In the genomic region with DNA sequence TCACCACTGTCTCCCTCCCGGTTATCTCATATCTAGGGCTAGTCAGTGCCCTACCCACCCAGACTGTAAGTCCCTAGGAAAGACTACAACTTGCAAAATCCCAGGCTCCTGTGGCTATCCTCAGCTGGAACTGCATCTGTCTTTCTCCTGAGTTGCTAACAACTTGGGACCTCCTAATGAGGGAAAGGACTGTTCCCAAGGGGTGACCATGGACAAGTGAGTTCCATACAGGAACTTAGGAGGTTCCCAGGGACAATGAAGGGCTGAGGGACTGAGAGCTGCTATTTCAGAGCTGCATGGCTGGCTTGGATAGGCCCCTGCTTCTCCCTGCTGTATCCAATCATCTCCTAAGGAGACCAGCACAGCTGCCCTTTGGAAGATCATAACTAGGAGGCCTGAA, we compare ENCODE assay signal across 9 mouse cellular contexts. TPM values are rescaled to one million over a fixed set of nuclear protein-coding genes. Genes with fewer than 3 reads are reported as not detected.
DNase-seq lines count a peak whose midpoint lies in the region; ATAC-seq and TF ChIP-seq lines count a peak whose summit lies in the region.
"Had no signal": no experiment of that assay in that cellular context is flagged by ENCODE, and none has a peak within 500 bp of the region (broad histone marks: within the 10 kb centered on the region; RNA-seq: fewer than 3 reads in every experiment).

No protein-coding gene starts in this region.

- peak overlapping the region; percentile 62 for H3K4me3 ChIP-seq in cerebellum, adult 2 months (replicated peaks; ENCODE audit: insufficient read depth, low read depth, low read length)
- no peak overlapping the region for H3K4me3 ChIP-seq in kidney, embryonic 15.5 days (replicated peaks)
- no peak overlapping the region for H3K4me3 ChIP-seq in kidney, adult 2 months (ENCODE audit: insufficient read depth, low read depth, low read length)
- no peak overlapping the region for H3K4me3 ChIP-seq in embryonic facial prominence, embryonic 15.5 days (replicated peaks)
- H3K4me3 ChIP-seq in midbrain, embryonic 16.5 days (ENCODE audit: low read depth, low read length) = peak overlapping the region; percentile 21
- H3K4me3 ChIP-seq: limb, embryonic 15.5 days had no signal

- no peaks in the 10 kb centered on the region for H3K27me3 ChIP-seq in cerebellum, adult 2 months (ENCODE audit: control insufficient read depth, insufficient read depth, low read length)
- no peaks in the 10 kb centered on the region for H3K27me3 ChIP-seq in kidney, embryonic 15.5 days
- H3K27me3 ChIP-seq in kidney, adult 2 months (replicated peaks; ENCODE audit: control insufficient read depth, insufficient read depth, low read length) = no peaks in the 10 kb centered on the region
- no peaks in the 10 kb centered on the region for H3K27me3 ChIP-seq in embryonic facial prominence, embryonic 15.5 days
- H3K27me3 ChIP-seq in midbrain, embryonic 16.5 days (ENCODE audit: control insufficient read depth, insufficient read depth, low read depth, low read length) = no peaks in the 10 kb centered on the region; the same call in 1 of the 2 replicates
- H3K27me3 ChIP-seq: limb, embryonic 15.5 days had no signal

- TF ChIP-seq POLR2A in cerebellum, adult 2 months (IDR thresholded peaks at IDR 0.05; ENCODE audit: borderline replicate concordance, insufficient read depth, low read length) = no peak
- no peak for TF ChIP-seq POLR2A in kidney, adult 2 months (IDR thresholded peaks at IDR 0.05; ENCODE audit: low read depth, low read length)

- H3K27ac ChIP-seq in cerebellum, adult 2 months (ENCODE audit: insufficient read depth, low read length) = peak overlapping the region; percentile 87
- H3K27ac ChIP-seq in kidney, embryonic 15.5 days = no peak overlapping the region
- no peak overlapping the region for H3K27ac ChIP-seq in kidney, adult 2 months (ENCODE audit: insufficient read depth, low read depth, low read length)
- H3K27ac ChIP-seq in embryonic facial prominence, embryonic 15.5 days (replicated peaks) = peak overlapping the region; percentile 22; the same call in 1 of the 2 replicates
- no peak overlapping the region for H3K27ac ChIP-seq in midbrain, embryonic 16.5 days (ENCODE audit: low read length)
- H3K27ac ChIP-seq: limb, embryonic 15.5 days had no signal

- no peak for TF ChIP-seq CTCF in cerebellum, adult 2 months (IDR thresholded peaks at IDR 0.05; ENCODE audit: borderline replicate concordance, insufficient read depth, low read depth, low read length)
- no peak for TF ChIP-seq CTCF in kidney, adult 2 months (conservative IDR thresholded peaks at IDR 0.05; ENCODE audit: insufficient read depth, insufficient read length, low read depth, low read length)

- H3K9me3 ChIP-seq in kidney, embryonic 15.5 days (replicated peaks) = no peaks in the 10 kb centered on the region
- H3K9me3 ChIP-seq in embryonic facial prominence, embryonic 15.5 days (replicated peaks) = no peaks in the 10 kb centered on the region
- H3K9me3 ChIP-seq in midbrain, embryonic 16.5 days (replicated peaks; ENCODE audit: control insufficient read depth, low read length, poor library complexity, severe bottlenecking) = no peaks in the 10 kb centered on the region
- H3K9me3 ChIP-seq: limb, embryonic 15.5 days had no signal

- H3K4me2 ChIP-seq in kidney, embryonic 15.5 days = peak overlapping the region; percentile 24; the same call in 1 of the 2 replicates
- H3K4me2 ChIP-seq in embryonic facial prominence, embryonic 15.5 days (replicated peaks) = peak overlapping the region; percentile 15; the same call in 1 of the 2 replicates
- H3K4me2 ChIP-seq in midbrain, embryonic 16.5 days (ENCODE audit: low read length) = peak overlapping the region; percentile 77
- H3K4me2 ChIP-seq: limb, embryonic 15.5 days had no signal

- whole genome bisulfite sequencing in cerebellum, adult 2 months = 4% methylated on average over 1 of the region's 1 CpGs
- 41% methylated on average over 1 of the region's 1 CpGs for WGBS in kidney, embryonic 15.5 days
- WGBS in kidney, adult 2 months = 47% methylated on average over 1 of the region's 1 CpGs
- 14% methylated on average over 1 of the region's 1 CpGs for WGBS in embryonic facial prominence, embryonic 15.5 days
- WGBS in midbrain, embryonic 16.5 days = 7% methylated on average over 1 of the region's 1 CpGs

- ATAC-seq in kidney, embryonic 15.5 days (replicated peaks; ENCODE audit: low FRiP score) = no peak
- ATAC-seq in embryonic facial prominence, embryonic 15.5 days (ENCODE audit: insufficient number of reproducible peaks, low FRiP score, low TSS enrichment, low read depth) = no peak
- ATAC-seq in midbrain, embryonic 16.5 days = no peak

- H3K36me3 ChIP-seq in kidney, embryonic 15.5 days = no peaks in the 10 kb centered on the region
- no peaks in the 10 kb centered on the region for H3K36me3 ChIP-seq in kidney, adult 2 months (ENCODE audit: control insufficient read depth, insufficient read depth, low read length)
- H3K36me3 ChIP-seq in embryonic facial prominence, embryonic 15.5 days = peaks cover under 1% of the 10 kb centered on the region; the same call in 1 of the 2 replicates
- H3K36me3 ChIP-seq in midbrain, embryonic 16.5 days (ENCODE audit: control insufficient read depth, insufficient read depth, low read length) = 0 out of 2 replicates have a peak, but pooled peaks cover 8% of the 10 kb centered on the region

- H3K4me1 ChIP-seq in cerebellum, adult 2 months (ENCODE audit: control insufficient read depth, insufficient read depth, low read length) = peaks cover 28% of the 10 kb centered on the region
- H3K4me1 ChIP-seq in kidney, embryonic 15.5 days = peaks cover 26% of the 10 kb centered on the region
- peaks cover 14% of the 10 kb centered on the region; the same call in 1 of the 2 replicates for H3K4me1 ChIP-seq in kidney, adult 2 months (ENCODE audit: control insufficient read depth, insufficient read depth, low read length)
- H3K4me1 ChIP-seq in embryonic facial prominence, embryonic 15.5 days = peaks cover 24% of the 10 kb centered on the region
- H3K4me1 ChIP-seq in midbrain, embryonic 16.5 days (ENCODE audit: control insufficient read depth, insufficient read depth, low read length) = peaks cover 25% of the 10 kb centered on the region

- H3K9ac ChIP-seq in kidney, embryonic 15.5 days = no peak overlapping the region
- H3K9ac ChIP-seq in embryonic facial prominence, embryonic 15.5 days = no peak overlapping the region
- peak overlapping the region; percentile 42; the same call in 1 of the 2 replicates for H3K9ac ChIP-seq in midbrain, embryonic 16.5 days (ENCODE audit: low read depth, low read length)
- H3K9ac ChIP-seq: limb, embryonic 15.5 days had no signal

- peak in 1 of 2 experiments; percentile 27 for DNase-seq in cerebellum, adult 2 months
- DNase-seq in cerebellum, postnatal 14 days = no peak
- DNase-seq in kidney, adult 2 months = no peak
- DNase-seq in lung, postnatal 14 days = no peak
- no peak for DNase-seq in lung, postnatal 25 days (ENCODE audit: low spot score)

RNA-seq across cellular contexts. Expression of gene Cltb, which starts 1.8 kb away (rescaled TPM):
- 391 and 435 TPM in 2 replicates for polyA plus RNA-seq in cerebellum, adult 2 months (2012; rRNA removed)
- 44.8 and 45.6 TPM in 2 replicates for polyA plus RNA-seq in kidney, embryonic 15.5 days (2015; fragmentation: Nextera tagmentation; extraction: Ambion mirVana)
- 102 and 119 TPM in 2 replicates for polyA plus RNA-seq in kidney, adult 2 months (2012; rRNA removed)
- 79.3 and 82.1 TPM in 2 replicates for polyA plus RNA-seq in embryonic facial prominence, embryonic 15.5 days (2015; fragmentation: Nextera tagmentation; extraction: Ambion mirVana)
- polyA plus RNA-seq in midbrain, embryonic 16.5 days (2015; fragmentation: Nextera tagmentation; extraction: Ambion mirVana) = 220 and 232 TPM in 2 replicates

RNA-seq across cellular contexts. Expression of gene Faf2, which starts 12.3 kb away (rescaled TPM):
- polyA plus RNA-seq in cerebellum, adult 2 months (2012; rRNA removed) = 38.3 and 39.2 TPM in 2 replicates
- polyA plus RNA-seq in kidney, embryonic 15.5 days (2015; fragmentation: Nextera tagmentation; extraction: Ambion mirVana) = 77.2 and 77.4 TPM in 2 replicates
- polyA plus RNA-seq in kidney, adult 2 months (2012; rRNA removed) = 26.3 and 27.9 TPM in 2 replicates
- polyA plus RNA-seq in embryonic facial prominence, embryonic 15.5 days (2015; fragmentation: Nextera tagmentation; extraction: Ambion mirVana) = 77.6 and 78.9 TPM in 2 replicates
- polyA plus RNA-seq in midbrain, embryonic 16.5 days (2015; fragmentation: Nextera tagmentation; extraction: Ambion mirVana) = 57.5 and 60.4 TPM in 2 replicates

RNA-seq across cellular contexts. Expression of gene Higd2a, which starts 19.3 kb away (rescaled TPM):
- 290 and 306 TPM in 2 replicates for polyA plus RNA-seq in cerebellum, adult 2 months (2012; rRNA removed)
- polyA plus RNA-seq in kidney, embryonic 15.5 days (2015; fragmentation: Nextera tagmentation; extraction: Ambion mirVana) = 205 and 219 TPM in 2 replicates
- polyA plus RNA-seq in kidney, adult 2 months (2012; rRNA removed) = 365 and 419 TPM in 2 replicates
- 179 and 183 TPM in 2 replicates for polyA plus RNA-seq in embryonic facial prominence, embryonic 15.5 days (2015; fragmentation: Nextera tagmentation; extraction: Ambion mirVana)
- polyA plus RNA-seq in midbrain, embryonic 16.5 days (2015; fragmentation: Nextera tagmentation; extraction: Ambion mirVana) = 225 and 240 TPM in 2 replicates

RNA-seq across cellular contexts. Expression of gene Nop16, which starts 19.4 kb away (rescaled TPM):
- polyA plus RNA-seq in cerebellum, adult 2 months (2012; rRNA removed) = 24.4 and 26.4 TPM in 2 replicates
- polyA plus RNA-seq in kidney, embryonic 15.5 days (2015; fragmentation: Nextera tagmentation; extraction: Ambion mirVana) = 90.2 and 95.5 TPM in 2 replicates
- 13.7 and 19.0 TPM in 2 replicates for polyA plus RNA-seq in kidney, adult 2 months (2012; rRNA removed)
- polyA plus RNA-seq in embryonic facial prominence, embryonic 15.5 days (2015; fragmentation: Nextera tagmentation; extraction: Ambion mirVana) = 88.1 and 90.6 TPM in 2 replicates
- polyA plus RNA-seq in midbrain, embryonic 16.5 days (2015; fragmentation: Nextera tagmentation; extraction: Ambion mirVana) = 61.7 and 68.0 TPM in 2 replicates

RNA-seq across cellular contexts. Expression of gene Arl10, which starts 34.5 kb away (rescaled TPM):
- 29.4 and 32.0 TPM in 2 replicates for polyA plus RNA-seq in cerebellum, adult 2 months (2012; rRNA removed)
- polyA plus RNA-seq in kidney, embryonic 15.5 days (2015; fragmentation: Nextera tagmentation; extraction: Ambion mirVana) = 34.0 and 36.1 TPM in 2 replicates
- polyA plus RNA-seq in kidney, adult 2 months (2012; rRNA removed) = 20.1 and 23.3 TPM in 2 replicates
- polyA plus RNA-seq in embryonic facial prominence, embryonic 15.5 days (2015; fragmentation: Nextera tagmentation; extraction: Ambion mirVana) = 29.1 and 29.2 TPM in 2 replicates
- polyA plus RNA-seq in midbrain, embryonic 16.5 days (2015; fragmentation: Nextera tagmentation; extraction: Ambion mirVana) = 114 TPM in 2 replicates

Comparison
In these comparisons a context has a peak if more than half of its experiments do, and no peak if none do; other contexts are left out.
1. H3K27ac ChIP-seq: peak in cerebellum, adult 2 months (single experiment) and embryonic facial prominence, embryonic 15.5 days (single experiment); none in kidney, embryonic 15.5 days (single experiment), kidney, adult 2 months (single experiment) and midbrain, embryonic 16.5 days (single experiment).
2. H3K4me3 ChIP-seq: peak in cerebellum, adult 2 months (single experiment) and midbrain, embryonic 16.5 days (single experiment); none in kidney, embryonic 15.5 days (single experiment), kidney, adult 2 months (single experiment) and embryonic facial prominence, embryonic 15.5 days (single experiment).
3. H3K4me2 ChIP-seq: peak in every context shown above with its lines; median percentile 77 in midbrain, embryonic 16.5 days; 24 in kidney, embryonic 15.5 days; 15 in embryonic facial prominence, embryonic 15.5 days.